Comparison of ENCODE assay signal across 19 mouse cellular contexts in genomic region chr1:184279263-184279662, GRCm38 (mm10).
A peak's percentile ranks its signal among the peaks of the same experiment; 100 is the strongest.
DNase-seq lines count a peak whose midpoint lies in the region; ATAC-seq and TF ChIP-seq lines count a peak whose summit lies in the region.
"Had no signal": no experiment of that assay in that cellular context is flagged by ENCODE, and none has a peak within 500 bp of the region (broad histone marks: within the 10 kb centered on the region; RNA-seq: fewer than 3 reads in every experiment).

No protein-coding gene starts in this region.

- no peak overlapping the region for H3K27ac ChIP-seq in kidney, adult 2 months (ENCODE audit: insufficient read depth, low read depth, low read length)
- H3K27ac ChIP-seq in kidney, embryonic 16.5 days (ENCODE audit: low read length): no peak overlapping the region
- no peak overlapping the region for H3K27ac ChIP-seq in midbrain, embryonic 16.5 days (ENCODE audit: low read length)
- H3K27ac ChIP-seq: embryonic facial prominence, embryonic 12.5 days; heart, embryonic 13.5 days; hindbrain, embryonic 10.5 days; limb, embryonic 12.5 days; liver, embryonic 14.5 days; neural tube, embryonic 13.5 days; stomach, embryonic 15.5 days had no signal

- ATAC-seq in kidney, embryonic 16.5 days (ENCODE audit: low FRiP score, low TSS enrichment): no peak
- ATAC-seq in midbrain, embryonic 16.5 days: no peak
- ATAC-seq: CD4-positive, CD25-positive, alpha-beta regulatory T cell, adult 4 months; forebrain, embryonic 16.5 days had no signal

- 38% methylated on average over 10 of the region's 10 CpGs for WGBS in kidney, adult 2 months
- WGBS in kidney, embryonic 16.5 days: 34% methylated on average over 10 of the region's 10 CpGs
- WGBS in midbrain, embryonic 16.5 days: 78% methylated on average over 10 of the region's 10 CpGs

- H3K27me3 ChIP-seq in kidney, adult 2 months (replicated peaks; ENCODE audit: control insufficient read depth, insufficient read depth, low read length): no peaks in the 10 kb centered on the region
- no peaks in the 10 kb centered on the region for H3K27me3 ChIP-seq in kidney, embryonic 16.5 days (ENCODE audit: insufficient read depth, low read length)
- H3K27me3 ChIP-seq in midbrain, embryonic 16.5 days (ENCODE audit: control insufficient read depth, insufficient read depth, low read depth, low read length): peaks cover 2% of the 10 kb centered on the region; the same call in 1 of the 2 replicates
- H3K27me3 ChIP-seq: embryonic facial prominence, embryonic 12.5 days; heart, embryonic 13.5 days; limb, embryonic 12.5 days; neural tube, embryonic 13.5 days; stomach, embryonic 15.5 days had no signal

- no peak overlapping the region for H3K9ac ChIP-seq in kidney, embryonic 16.5 days (replicated peaks; ENCODE audit: low read length)
- H3K9ac ChIP-seq in midbrain, embryonic 16.5 days (ENCODE audit: low read depth, low read length): no peak overlapping the region
- H3K9ac ChIP-seq: embryonic facial prominence, embryonic 12.5 days; heart, embryonic 13.5 days; limb, embryonic 12.5 days; liver, embryonic 14.5 days; neural tube, embryonic 13.5 days; stomach, embryonic 15.5 days had no signal

- H3K4me2 ChIP-seq in kidney, embryonic 16.5 days (replicated peaks; ENCODE audit: low read depth, low read length): no peak overlapping the region
- H3K4me2 ChIP-seq in midbrain, embryonic 16.5 days (ENCODE audit: low read length): no peak overlapping the region
- H3K4me2 ChIP-seq: embryonic facial prominence, embryonic 12.5 days; heart, embryonic 13.5 days; limb, embryonic 12.5 days; neural tube, embryonic 13.5 days; stomach, embryonic 15.5 days had no signal

- no peaks in the 10 kb centered on the region for H3K9me3 ChIP-seq in kidney, embryonic 16.5 days (ENCODE audit: low read length)
- no peaks in the 10 kb centered on the region for H3K9me3 ChIP-seq in midbrain, embryonic 16.5 days (replicated peaks; ENCODE audit: control insufficient read depth, low read length, poor library complexity, severe bottlenecking)
- H3K9me3 ChIP-seq: embryonic facial prominence, embryonic 12.5 days; heart, embryonic 13.5 days; hindbrain, embryonic 10.5 days; limb, embryonic 12.5 days; neural tube, embryonic 13.5 days; stomach, embryonic 15.5 days had no signal

- no peak for TF ChIP-seq POLR2A in kidney, adult 2 months (IDR thresholded peaks at IDR 0.05; ENCODE audit: low read depth, low read length)

- peak; percentile 37 for DNase-seq in kidney, adult 2 months
- DNase-seq in embryo, embryonic 10.5 days (ENCODE audit: low spot score): peak; percentile 31
- DNase-seq in kidney, postnatal 14 days: peak; percentile 48
- DNase-seq in mesoderm, embryonic 11.5 days (ENCODE audit: low read depth, low spot score): peak; percentile 29
- DNase-seq in right cerebral cortex, postnatal 25 days: no peak
- DNase-seq: cerebellum, postnatal 14 days; thymus, adult 2 months had no signal

- no peaks in the 10 kb centered on the region; the same call in 1 of the 2 replicates for H3K4me1 ChIP-seq in kidney, adult 2 months (ENCODE audit: control insufficient read depth, insufficient read depth, low read length)
- H3K4me1 ChIP-seq in kidney, embryonic 16.5 days (ENCODE audit: insufficient read depth, low read length): 0 out of 2 replicates have a peak, but pooled peaks cover 3% of the 10 kb centered on the region
- no peaks in the 10 kb centered on the region for H3K4me1 ChIP-seq in midbrain, embryonic 16.5 days (ENCODE audit: control insufficient read depth, insufficient read depth, low read length)
- H3K4me1 ChIP-seq: embryonic facial prominence, embryonic 12.5 days; hindbrain, embryonic 10.5 days; neural tube, embryonic 13.5 days; stomach, embryonic 15.5 days had no signal

- no peaks in the 10 kb centered on the region for H3K36me3 ChIP-seq in kidney, adult 2 months (ENCODE audit: control insufficient read depth, insufficient read depth, low read length)
- H3K36me3 ChIP-seq in kidney, embryonic 16.5 days (ENCODE audit: insufficient read depth, low read length): no peaks in the 10 kb centered on the region
- H3K36me3 ChIP-seq in midbrain, embryonic 16.5 days (ENCODE audit: control insufficient read depth, insufficient read depth, low read length): no peaks in the 10 kb centered on the region
- H3K36me3 ChIP-seq: embryonic facial prominence, embryonic 12.5 days; G1E; heart, embryonic 13.5 days; hindbrain, embryonic 10.5 days; limb, embryonic 12.5 days; neural tube, embryonic 13.5 days; stomach, embryonic 15.5 days had no signal

- TF ChIP-seq CTCF in kidney, adult 2 months (conservative IDR thresholded peaks at IDR 0.05; ENCODE audit: insufficient read depth, insufficient read length, low read depth, low read length): no peak

- no peak overlapping the region for H3K4me3 ChIP-seq in kidney, adult 2 months (ENCODE audit: insufficient read depth, low read depth, low read length)
- H3K4me3 ChIP-seq in kidney, embryonic 16.5 days (ENCODE audit: low read length): no peak overlapping the region
- no peak overlapping the region for H3K4me3 ChIP-seq in midbrain, embryonic 16.5 days (ENCODE audit: low read depth, low read length)
- H3K4me3 ChIP-seq: embryonic facial prominence, embryonic 12.5 days; heart, embryonic 13.5 days; hindbrain, embryonic 10.5 days; limb, embryonic 12.5 days; neural tube, embryonic 13.5 days; stomach, embryonic 15.5 days had no signal
